Mouse (Mus musculus): Measurements from ENCODE around the gene Rcn3.
"Not testable (repeated sequence)": the region's sequence is repeated elsewhere in the genome, so short reads cannot be mapped to it uniquely, and the experiment has no call there.

Gene Rcn3
- long read RNA-seq, experiment 1, transcript Rcn3-208 (7 exons, 1,453 nt): minor isoform, 19 of 59 reads
- long read RNA-seq, experiment 1, transcript Rcn3-201 (7 exons, 1,462 nt): major isoform, 33 of 59 reads
- long read RNA-seq, experiment 1, partial matches to known transcripts: 1 of 59 reads
- long read RNA-seq, experiment 1, other reads (novel, unspliced or antisense): 5 of 59 reads
- long read RNA-seq, experiment 2, transcript Rcn3-201 (7 exons, 1,462 nt): major isoform, 68 of 109 reads
- long read RNA-seq, experiment 2, transcript Rcn3-208 (7 exons, 1,453 nt): minor isoform, 30 of 109 reads
- long read RNA-seq, experiment 2, partial matches to known transcripts: 5 of 109 reads
- long read RNA-seq, experiment 2, other reads (novel, unspliced or antisense): 6 of 109 reads

- intact Hi-C loops (cut with DNase I): loop anchor here (5.0 kb wide), 1 partner anchor 110 kb away; the partner anchor contains the start of gene Ccdc155
Measured at GRCm38 (mm10) chr7:45092048-45092447, at the start of gene Rcn3. TSS of gene Rcn3 (minus strand) at chr7:45092221.

GRCm38 (mm10) chr7:45141319-45141718 lies 49.3 kb upstream of the Rcn3 start:
- intact Hi-C loops (cut with DNase I): no loop called here

GRCm38 (mm10) chr7:45139904-45140723 lies 48.1 kb upstream of the Rcn3 start:
- intact Hi-C loops (cut with DNase I): no loop called here

- intact Hi-C loops (cut with DNase I): no loop called here
Measured at GRCm38 (mm10) chr7:45138403-45138802, 46.4 kb upstream of the Rcn3 start.

- intact Hi-C loops (cut with DNase I): no loop called here
Measured at GRCm38 (mm10) chr7:45137171-45138006, 45.4 kb upstream of the Rcn3 start.

GRCm38 (mm10) chr7:45135993-45136567 lies 44.1 kb upstream of the Rcn3 start, which contains the start of the genes Gm45713 and Flt3l:
TSS of gene Gm45713 (minus strand) at chr7:45136231.
TSS of gene Flt3l (minus strand) at chr7:45136432.
- intact Hi-C loops (cut with DNase I): loop anchor here (1.0 kb wide), 1 partner anchor 56 kb away; no protein-coding TSS in a partner anchor

GRCm38 (mm10) chr7:45135370-45135769 lies 43.3 kb upstream of the Rcn3 start:
- intact Hi-C loops (cut with DNase I): no loop called here

- intact Hi-C loops (cut with DNase I): no loop called here
Measured at GRCm38 (mm10) chr7:45134544-45135026, 42.6 kb upstream of the Rcn3 start.

GRCm38 (mm10) chr7:45133446-45134159 lies 41.6 kb upstream of the Rcn3 start:
- intact Hi-C loops (cut with DNase I): no loop called here

- intact Hi-C loops (cut with DNase I): no loop called here
Measured at GRCm38 (mm10) chr7:45131850-45132249, 39.8 kb upstream of the Rcn3 start.

GRCm38 (mm10) chr7:45129776-45130512 lies 37.9 kb upstream of the Rcn3 start:
- intact Hi-C loops (cut with DNase I): no loop called here

- intact Hi-C loops (cut with DNase I): no loop called here
Measured at GRCm38 (mm10) chr7:45129318-45129717, 37.3 kb upstream of the Rcn3 start.

- intact Hi-C loops (cut with DNase I): no loop called here
Measured at GRCm38 (mm10) chr7:45128624-45129246, 36.7 kb upstream of the Rcn3 start, which contains the start of gene Rpl13a. TSS of gene Rpl13a (minus strand) at chr7:45128761.

- intact Hi-C loops (cut with DNase I): no loop called here
Measured at GRCm38 (mm10) chr7:45127700-45128224, 35.7 kb upstream of the Rcn3 start.

- intact Hi-C loops (cut with DNase I): no loop called here
Measured at GRCm38 (mm10) chr7:45126844-45127699, 35.1 kb upstream of the Rcn3 start.

GRCm38 (mm10) chr7:45126147-45126843 lies 34.3 kb upstream of the Rcn3 start:
- intact Hi-C loops (cut with DNase I): no loop called here

GRCm38 (mm10) chr7:45125649-45126048 lies 33.6 kb upstream of the Rcn3 start:
- intact Hi-C loops (cut with DNase I): not testable (repeated sequence)
